Mouse (Mus musculus): ENCODE data around the gene Sypl. TPM values are rescaled to one million over a fixed set of nuclear protein-coding genes. Genes with fewer than 3 reads are reported as not detected.

The Sypl gene
- total RNA-seq, 2 experiments from 2014 or later: 174 to 187 TPM

GRCm38 (mm10) chr12:32946376-32946775 lies 7.3 kb upstream of the Sypl start:
- intact Hi-C loops (cut with DNase I): no loop called here
- DNase-seq: no peak
- no peak overlapping the region for H3K4me3 ChIP-seq
- no peak overlapping the region for H3K27ac ChIP-seq
- no peak for TF ChIP-seq CTCF (IDR thresholded peaks at IDR 0.05)

GRCm38 (mm10) chr12:32952416-32952815 lies 1.3 kb upstream of the Sypl start:
- TF ChIP-seq CTCF (IDR thresholded peaks at IDR 0.05): peak; percentile 69
- H3K4me3 ChIP-seq: peak overlapping the region; percentile 30
- peak; percentile 72 for DNase-seq
- intact Hi-C loops (cut with DNase I): loop anchor here (2.0 kb wide), 3 partner anchors 24 to 58 kb away; no protein-coding TSS in a partner anchor
- H3K27ac ChIP-seq: peak overlapping the region; percentile 100

- Histone ChIP-seq H3K4me3 (peak overlapping the region; percentile 95), H3K27ac (peak overlapping the region; percentile 100)
- no peak for TF ChIP-seq CTCF (IDR thresholded peaks at IDR 0.05)
- DNase-seq: no peak
- intact Hi-C loops (cut with DNase I): loop anchor here (2.0 kb wide), 3 partner anchors 24 to 58 kb away; no protein-coding TSS in a partner anchor
These were observed 625 bp upstream of the Sypl start for GRCm38 (mm10) chr12:32953066-32953465.

GRCm38 (mm10) chr12:32954216-32955021 lies 728 bp downstream of the Sypl start:
- Histone ChIP-seq H3K27ac (peak overlapping the region; percentile 100), H3K4me3 (peak overlapping the region; percentile 95)
- intact Hi-C loops (cut with DNase I): loop anchor here (2.0 kb wide), 1 partner anchor 44 kb away; no protein-coding TSS in a partner anchor
- DNase-seq: no peak
- TF ChIP-seq CTCF (IDR thresholded peaks at IDR 0.05): no peak

GRCm38 (mm10) chr12:32955037-32955436 lies 1.3 kb downstream of the Sypl start:
- intact Hi-C loops (cut with DNase I): loop anchor here (2.0 kb wide), 1 partner anchor 44 kb away; no protein-coding TSS in a partner anchor
- TF ChIP-seq CTCF (IDR thresholded peaks at IDR 0.05): no peak

GRCm38 (mm10) chr12:32957211-32957610 lies 3.5 kb downstream of the Sypl start:
- intact Hi-C loops (cut with DNase I): no loop called here
- no peak for DNase-seq
- TF ChIP-seq CTCF (IDR thresholded peaks at IDR 0.05): no peak

More at GRCm38 (mm10) chr12:32955037-32955436, 1.3 kb downstream of the Sypl start:
- Histone ChIP-seq H3K4me3 (peak overlapping the region; percentile 95), H3K27ac (peak overlapping the region; percentile 100)
- no peak for DNase-seq

GRCm38 (mm10) chr12:32962132-32962531 lies 8.4 kb downstream of the Sypl start:
- intact Hi-C loops (cut with DNase I): no loop called here
- TF ChIP-seq CTCF (IDR thresholded peaks at IDR 0.05): no peak
- peak overlapping the region; percentile 39; the same call in 1 of the 2 replicates for H3K27ac ChIP-seq
- no peak overlapping the region for H3K4me3 ChIP-seq
- no peak for DNase-seq

More at GRCm38 (mm10) chr12:32957211-32957610, 3.5 kb downstream of the Sypl start:
- peak overlapping the region; percentile 12 for H3K4me3 ChIP-seq
- peak overlapping the region; percentile 100 for H3K27ac ChIP-seq

GRCm38 (mm10) chr12:32963858-32964257 lies 10.2 kb downstream of the Sypl start:
- no peak overlapping the region for H3K4me3 ChIP-seq
- intact Hi-C loops (cut with DNase I): no loop called here
- no peak for DNase-seq
- TF ChIP-seq CTCF (IDR thresholded peaks at IDR 0.05): no peak
- H3K27ac ChIP-seq: no peak overlapping the region

- Histone ChIP-seq H3K4me3 (no peak overlapping the region), H3K27ac (no peak overlapping the region; the same call in 1 of the 2 replicates)
- DNase-seq: no peak
- intact Hi-C loops (cut with DNase I): no loop called here
- TF ChIP-seq CTCF (IDR thresholded peaks at IDR 0.05): no peak
These were observed 18.6 kb downstream of the Sypl start for GRCm38 (mm10) chr12:32972287-32972686.

- Histone ChIP-seq H3K4me3 (no peak overlapping the region), H3K27ac (no peak overlapping the region)
- intact Hi-C loops (cut with DNase I): no loop called here
- TF ChIP-seq CTCF (IDR thresholded peaks at IDR 0.05): no peak
- DNase-seq: no peak
These were observed 21.2 kb downstream of the Sypl start for GRCm38 (mm10) chr12:32974893-32975292.

- TF ChIP-seq CTCF (IDR thresholded peaks at IDR 0.05): no peak
- Histone ChIP-seq H3K27ac (no peak overlapping the region), H3K4me3 (no peak overlapping the region)
- DNase-seq: no peak
- intact Hi-C loops (cut with DNase I): no loop called here
These were observed 21.8 kb downstream of the Sypl start for GRCm38 (mm10) chr12:32975501-32975900.

GRCm38 (mm10) chr12:32982631-32983030 lies 28.9 kb downstream of the Sypl start:
- DNase-seq: no peak
- H3K4me3 ChIP-seq: no peak overlapping the region
- no peak for TF ChIP-seq CTCF (IDR thresholded peaks at IDR 0.05)
- H3K27ac ChIP-seq: no peak overlapping the region
- intact Hi-C loops (cut with DNase I): no loop called here

- DNase-seq: no peak
These were observed 29.4 kb downstream of the Sypl start for GRCm38 (mm10) chr12:32983081-32983480.

More at GRCm38 (mm10) chr12:32983081-32983480, 29.4 kb downstream of the Sypl start:
- TF ChIP-seq CTCF (IDR thresholded peaks at IDR 0.05): no peak
- intact Hi-C loops (cut with DNase I): no loop called here
- H3K4me3 ChIP-seq: no peak overlapping the region
- H3K27ac ChIP-seq: no peak overlapping the region
